Mouse (Mus musculus): Measurements from ENCODE around the gene Zfp788.

- TF ChIP-seq CTCF (conservative IDR thresholded peaks at IDR 0.05; ENCODE audit: low read length) (no peak), POU5F1 (IDR thresholded peaks at IDR 0.05; ENCODE audit: borderline replicate concordance, low read length) (no peak), NANOG (IDR thresholded peaks at IDR 0.05; ENCODE audit: borderline replicate concordance, low read length) (no peak)
Observed at GRCm38 (mm10) chr7:41598615-41599014, 34.4 kb upstream of the Zfp788 start.

All from E14TG2a.4 (cell line).